Mouse (Mus musculus) embryonic facial prominence, embryonic 14.5 days (tissue): Measurements from ENCODE around the gene Twist1. TPM values are rescaled to one million over a fixed set of nuclear protein-coding genes. Genes with fewer than 3 reads are reported as not detected.
A peak's percentile ranks its signal among the peaks of the same experiment; 100 is the strongest.

Source experiments
- ATAC-seq: fragments of 200-750 bp; cut with Nextera tagmentation; 2 replicates; pipeline ENCODE4 v1.8.0; 2017; ENCODE audit warnings: low read depth, moderate number of reproducible peaks, moderate TSS enrichment
- DNase-seq: peaks from one replicate; pipeline ENCODE4 v3.0.0-alpha.2; 2015; ENCODE audit warnings: low spot score
- H3K27ac ChIP-seq: fragments of 300-500 bp; sonication (generic); replicated peaks from 2 replicates; pipeline ENCODE4 v1.5.1; 2014; ENCODE audit warnings: low read depth, mild to moderate bottlenecking, low read length, moderate library complexity
- H3K27me3 ChIP-seq: fragments of 300-500 bp; sonication (generic); replicated peaks from 2 replicates; pipeline ENCODE4 v1.6.1; 2014; ENCODE audit warnings: low read length; ENCODE audit not compliant: control insufficient read depth, insufficient read depth
- H3K36me3 ChIP-seq: fragments of 300-500 bp; sonication (generic); 2 replicates; pipeline ENCODE4 v1.6.1; 2014; ENCODE audit warnings: low read length, mixed read lengths; ENCODE audit not compliant: control insufficient read depth, insufficient read depth
- H3K4me1 ChIP-seq: fragments of 300-500 bp; sonication (generic); 2 replicates; pipeline ENCODE4 v1.6.1; 2014; ENCODE audit warnings: antibody characterized with exemption, low read length; ENCODE audit not compliant: control insufficient read depth, insufficient read depth
- H3K4me2 ChIP-seq: fragments of 300-500 bp; sonication (generic); 2 replicates; pipeline ENCODE4 v1.6.1; 2014; ENCODE audit warnings: low read depth, mild to moderate bottlenecking, low read length, moderate library complexity, mixed read lengths
- H3K4me3 ChIP-seq: fragments of 300-500 bp; sonication (generic); 2 replicates; pipeline ENCODE4 v1.5.1; 2014; ENCODE audit warnings: low read depth, mild to moderate bottlenecking, low read length
- H3K9ac ChIP-seq: fragments of 300-500 bp; sonication (generic); 2 replicates; pipeline ENCODE4 v1.6.1; 2014; ENCODE audit warnings: low read depth, mild to moderate bottlenecking, low read length, moderate library complexity, mixed read lengths
- H3K9me3 ChIP-seq: fragments of 300-500 bp; sonication (generic); 2 replicates; pipeline ENCODE4 v1.6.1; 2016; ENCODE audit warnings: low read length; ENCODE audit not compliant: control insufficient read depth
- WGBS: fragments of 180-500 bp; shearing (Covaris S2); extraction: QIAGEN DNeasy Blood & Tissue Kit; methylation state at CpG from one replicate; pipeline ENCODE4 v1.1.7; 2014; 5-methylcytosine and 5-hydroxymethylcytosine counted together
- polyA plus RNA-seq: library from polyadenylated mRNA; unstranded; fragments of >200 nt; fragmentation: Nextera tagmentation; extraction: Ambion mirVana; gene quantifications from 2 replicates; pipeline ENCODE4 v1.2.1, GENCODE M21; 2014

The Twist1 gene
- polyA plus RNA-seq, 1 experiment from 2014 or later: 41.1 TPM

- no peaks in the 10 kb centered on the region for H3K36me3 ChIP-seq
- H3K9ac ChIP-seq: no peak overlapping the region
- WGBS: 61% methylated on average over 4 of the region's 4 CpGs
- H3K4me1 ChIP-seq: 0 out of 2 replicates have a peak, but pooled peaks cover 4% of the 10 kb centered on the region
- H3K4me3 ChIP-seq: no peak overlapping the region
- no peaks in the 10 kb centered on the region for H3K9me3 ChIP-seq
- peak overlapping the region; percentile 67; the same call in 1 of the 2 replicates for H3K27ac ChIP-seq
- DNase-seq: peak; percentile 67
- no peak for ATAC-seq
- H3K4me2 ChIP-seq: no peak overlapping the region
- H3K27me3 ChIP-seq: no peaks in the 10 kb centered on the region
Observed at GRCm38 (mm10) chr12:33980159-33980558, 22.7 kb downstream of the Twist1 start.

GRCm38 (mm10) chr12:33981433-33981832 lies 24.0 kb downstream of the Twist1 start:
- H3K9ac ChIP-seq: no peak overlapping the region
- H3K4me2 ChIP-seq: no peak overlapping the region
- H3K27ac ChIP-seq: peak overlapping the region; percentile 53; the same call in 1 of the 2 replicates
- no peak overlapping the region for H3K4me3 ChIP-seq
- no peaks in the 10 kb centered on the region for H3K27me3 ChIP-seq
- WGBS: 22% methylated on average over 7 of the region's 7 CpGs
- H3K36me3 ChIP-seq: no peaks in the 10 kb centered on the region
- no peak for ATAC-seq
- DNase-seq: peak; percentile 67
- H3K4me1 ChIP-seq: 0 out of 2 replicates have a peak, but pooled peaks cover 4% of the 10 kb centered on the region
- no peaks in the 10 kb centered on the region for H3K9me3 ChIP-seq

- 93% methylated on average over 3 of the region's 3 CpGs for WGBS
- Histone ChIP-seq H3K4me1 (no peaks in the 10 kb centered on the region), H3K4me2 (no peak overlapping the region), H3K9ac (no peak overlapping the region), H3K9me3 (no peaks in the 10 kb centered on the region), H3K36me3 (no peaks in the 10 kb centered on the region), H3K27me3 (no peaks in the 10 kb centered on the region), H3K4me3 (no peak overlapping the region), H3K27ac (no peak overlapping the region)
- ATAC-seq: no peak
- DNase-seq: no peak
Observed at GRCm38 (mm10) chr12:33993127-33993526, 35.7 kb downstream of the Twist1 start.

Other genes starting within 250 kb of the Twist1 start
- not detected in 2 replicates for gene Ferd3l, start 29.2 kb upstream of the Twist1 start, polyA plus RNA-seq